9 mouse cellular contexts compared by ENCODE assay signal in genomic region chr4:22835381-22836123, GRCm38 (mm10).
A peak's percentile ranks its signal among the peaks of the same experiment; 100 is the strongest.
DNase-seq lines count a peak whose midpoint lies in the region; ATAC-seq and TF ChIP-seq lines count a peak whose summit lies in the region.
"Had no signal": no experiment of that assay in that cellular context is flagged by ENCODE, and none has a peak within 500 bp of the region (broad histone marks: within the 10 kb centered on the region; RNA-seq: fewer than 3 reads in every experiment).

No protein-coding gene starts in this region.

- peak; percentile 94 for DNase-seq in brain, embryonic 14.5 days (ENCODE audit: low read depth)
- peak; percentile 36 for DNase-seq in embryo, embryonic 11.5 days (ENCODE audit: low read depth, low spot score)
- peak; percentile 5 for DNase-seq in heart, postnatal 4 days
- DNase-seq in cerebellum, postnatal 25 days: no peak
- no peak for DNase-seq in kidney, postnatal 4 days
- no peak for DNase-seq in cerebellum, adult 11 months

- no peaks in the 10 kb centered on the region for H3K36me3 ChIP-seq in midbrain, embryonic 13.5 days

- peak; percentile 92 for ATAC-seq in midbrain, embryonic 13.5 days
- no peak for ATAC-seq in inflammation-experienced regulatory T-cells, adult 6 months

- 0 out of 2 replicates have a peak, but pooled peaks cover 2% of the 10 kb centered on the region for H3K9me3 ChIP-seq in midbrain, embryonic 13.5 days

- peak overlapping the region; percentile 49 for H3K4me2 ChIP-seq in midbrain, embryonic 13.5 days (replicated peaks)

- peak overlapping the region; percentile 85 for H3K27ac ChIP-seq in midbrain, embryonic 13.5 days

- H3K4me1 ChIP-seq in midbrain, embryonic 13.5 days (replicated peaks): peaks cover 30% of the 10 kb centered on the region

- peak overlapping the region; percentile 28 for H3K9ac ChIP-seq in midbrain, embryonic 13.5 days (replicated peaks)

- WGBS in midbrain, embryonic 13.5 days: under 1% methylated on average over 9 of the region's 9 CpGs

- TF ChIP-seq POLR2A in brain, embryonic 14.5 days (IDR thresholded peaks at IDR 0.05; ENCODE audit: borderline replicate concordance, extremely low read depth, insufficient read depth, insufficient read length, poor library complexity, severe bottlenecking): no peak

- TF ChIP-seq CTCF in brain, embryonic 14.5 days (IDR thresholded peaks at IDR 0.05; ENCODE audit: borderline replicate concordance, extremely low read depth, insufficient read depth, insufficient read length): no peak

- H3K27me3 ChIP-seq in midbrain, embryonic 13.5 days: no peaks in the 10 kb centered on the region

- H3K4me3 ChIP-seq in midbrain, embryonic 13.5 days (replicated peaks): peak overlapping the region; percentile 21
- H3K4me3 ChIP-seq: myocyte had no signal

Comparison
In these comparisons a context has a peak if more than half of its experiments do, and no peak if none do; other contexts are left out.
1. DNase-seq: peak in brain, embryonic 14.5 days (single experiment), embryo, embryonic 11.5 days (single experiment) and heart, postnatal 4 days (single experiment); none in cerebellum, postnatal 25 days (0 of 2), kidney, postnatal 4 days (0 of 2) and cerebellum, adult 11 months (single experiment).